Mouse (Mus musculus): ENCODE measurements at regions not wholly inside any gene's neighbourhood (a gene's known extent, or its start where the extent isn't known, plus 50 kb on each side); places are given as distances from the start of the nearest gene placed in this dataset.

DNA sequence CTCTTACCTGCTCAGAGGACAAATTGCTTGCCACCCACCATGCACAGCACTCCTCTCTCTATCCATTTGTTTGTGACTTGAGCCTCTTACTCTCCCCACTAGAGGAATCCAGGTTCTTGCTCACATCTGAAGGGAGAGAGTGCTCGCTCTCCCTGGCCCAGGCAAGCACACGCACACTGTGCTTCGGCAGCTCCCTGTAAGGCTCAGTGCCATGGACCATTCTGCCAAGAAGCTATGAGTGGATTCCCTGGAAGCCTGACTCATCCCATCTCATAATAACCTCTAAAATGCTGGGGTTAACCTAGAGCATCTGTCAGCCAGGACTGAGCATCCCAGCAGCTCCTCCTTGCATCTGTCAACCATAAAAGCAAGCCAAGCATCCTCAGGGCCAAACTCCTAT lies 94.3 kb upstream of the Rbpj start:
- TF ChIP-seq USF2 (IDR thresholded peaks at IDR 0.05; ENCODE audit: borderline replicate concordance in 1 of 2, insufficient read depth in 1 of 2, low read depth in 1 of 2, low read length in 2 of 2) (no peak), CTCF (IDR thresholded peaks at IDR 0.05 in 2 of 3, conservative IDR thresholded peaks at IDR 0.05 in 1 of 3; ENCODE audit: control insufficient read depth in 1 of 3, insufficient read depth in 1 of 3, low read depth in 2 of 3, low read length in 3 of 3, poor library complexity in 1 of 3, severe bottlenecking in 1 of 3) (no peak), GATA1 (IDR thresholded peaks at IDR 0.05; ENCODE audit: low read depth, low read length) (no peak), MAFK (IDR thresholded peaks at IDR 0.05; ENCODE audit: borderline replicate concordance, low read depth, low read length) (no peak), EP300 (IDR thresholded peaks at IDR 0.05; ENCODE audit: low read depth in 1 of 2, low read length in 2 of 2) (no peak), USF1 (IDR thresholded peaks at IDR 0.05; ENCODE audit: low read depth, low read length) (no peak), SMC3 (IDR thresholded peaks at IDR 0.05; ENCODE audit: low read depth, low read length) (no peak)

All from MEL (cell line).